Mouse (Mus musculus) midbrain, embryonic 12.5 days (tissue): Measurements from ENCODE around the gene Hoxc10. TPM values are rescaled to one million over a fixed set of nuclear protein-coding genes. Genes with fewer than 3 reads are reported as not detected.

ENCODE experiments used
- ATAC-seq: fragments of 200-750 bp; cut with Nextera tagmentation; 2 replicates; pipeline ENCODE4 v1.8.0; 2017; ENCODE audit warnings: low read depth, moderate TSS enrichment, moderate library complexity; ENCODE audit not compliant: low FRiP score
- H3K27ac ChIP-seq: fragments of 300-500 bp; sonication (generic); replicated peaks from 2 replicates; pipeline ENCODE4 v1.5.1; 2016; ENCODE audit warnings: mild to moderate bottlenecking
- H3K27me3 ChIP-seq: fragments of 300-500 bp; sonication (generic); 2 replicates; pipeline ENCODE4 v1.6.1; 2016; ENCODE audit warnings: mild to moderate bottlenecking
- H3K36me3 ChIP-seq: fragments of 300-500 bp; sonication (generic); 2 replicates; pipeline ENCODE4 v1.6.1; 2016
- H3K4me1 ChIP-seq: fragments of 300-500 bp; sonication (generic); 2 replicates; pipeline ENCODE4 v1.6.1; 2016
- H3K4me2 ChIP-seq: fragments of 300-500 bp; sonication (generic); replicated peaks from 2 replicates; pipeline ENCODE4 v1.6.1; 2016; ENCODE audit warnings: mild to moderate bottlenecking, moderate library complexity
- H3K4me3 ChIP-seq: fragments of 300-500 bp; sonication (generic); 2 replicates; pipeline ENCODE4 v1.5.1; 2016; ENCODE audit warnings: mild to moderate bottlenecking
- H3K9ac ChIP-seq: fragments of 300-500 bp; sonication (generic); replicated peaks from 2 replicates; pipeline ENCODE4 v1.6.1; 2016; ENCODE audit warnings: mild to moderate bottlenecking, moderate library complexity
- H3K9me3 ChIP-seq: fragments of 300-500 bp; sonication (generic); 2 replicates; pipeline ENCODE4 v1.6.1; 2016; ENCODE audit warnings: mild to moderate bottlenecking
- WGBS: fragments of 180-500 bp; shearing (Covaris S2); methylation state at CpG from one replicate; pipeline ENCODE4 v1.1.7; 2016; 5-methylcytosine and 5-hydroxymethylcytosine counted together
- polyA plus RNA-seq: library from polyadenylated mRNA; unstranded; fragments of >200 nt; fragmentation: Nextera tagmentation; extraction: Ambion mirVana; gene quantifications from 2 replicates; pipeline ENCODE4 v1.2.1, GENCODE M21; 2016

Gene Hoxc10
- polyA plus RNA-seq: not detected in 2 replicates

GRCm38 (mm10) chr15:102966776-102967311, at the start of gene Hoxc10:
Gene Hoxc10, plus strand, starts transcription at chr15:102966796.
- peaks cover 95% of the 10 kb centered on the region for H3K27me3 ChIP-seq
- H3K9me3 ChIP-seq: no peaks in the 10 kb centered on the region
- no peak; the same call in 1 of the 2 replicates for ATAC-seq
- peak within 1 kb of the TSS; percentile 35 for H3K4me2 ChIP-seq
- H3K36me3 ChIP-seq: no peaks in the 10 kb centered on the region
- H3K27ac ChIP-seq: no peak within 1 kb of the TSS
- H3K4me1 ChIP-seq: 0 out of 2 replicates have a peak, but pooled peaks cover 6% of the 10 kb centered on the region
- peak within 1 kb of the TSS; percentile 10; the same call in 1 of the 2 replicates for H3K4me3 ChIP-seq
- 2% methylated on average over 27 of the region's 27 CpGs for whole genome bisulfite sequencing
- no peak within 1 kb of the TSS for H3K9ac ChIP-seq

- under 1% methylated on average over 20 of the region's 20 CpGs for WGBS
- H3K4me2 ChIP-seq: no peak overlapping the region
Measured at GRCm38 (mm10) chr15:102917972-102918572, 48.5 kb upstream of the Hoxc10 start.

GRCm38 (mm10) chr15:102918611-102919265, 47.9 kb upstream of the Hoxc10 start:
- ATAC-seq: no peak
- Histone ChIP-seq H3K9ac (no peak overlapping the region), H3K27me3 (peaks cover 94% of the 10 kb centered on the region), H3K4me1 (peaks cover 13% of the 10 kb centered on the region), H3K36me3 (no peaks in the 10 kb centered on the region), H3K9me3 (no peaks in the 10 kb centered on the region), H3K27ac (no peak overlapping the region), H3K4me3 (no peak overlapping the region), H3K4me2 (no peak overlapping the region)
- 3% methylated on average over 7 of the region's 7 CpGs for WGBS

More at GRCm38 (mm10) chr15:102917972-102918572, 48.5 kb upstream of the Hoxc10 start:
- Histone ChIP-seq H3K9ac (no peak overlapping the region), H3K4me1 (peaks cover 13% of the 10 kb centered on the region), H3K27ac (no peak overlapping the region), H3K9me3 (no peaks in the 10 kb centered on the region), H3K36me3 (no peaks in the 10 kb centered on the region), H3K27me3 (peaks cover 92% of the 10 kb centered on the region), H3K4me3 (no peak overlapping the region)
- ATAC-seq: no peak

- H3K4me3 ChIP-seq: no peak overlapping the region
- H3K27me3 ChIP-seq: peaks cover 97% of the 10 kb centered on the region
- H3K4me1 ChIP-seq: peaks cover 13% of the 10 kb centered on the region
- no peak for ATAC-seq
- H3K4me2 ChIP-seq: no peak overlapping the region
- 3% methylated on average over 12 of the region's 12 CpGs for WGBS
- H3K9me3 ChIP-seq: no peaks in the 10 kb centered on the region
- no peak overlapping the region for H3K9ac ChIP-seq
- H3K36me3 ChIP-seq: no peaks in the 10 kb centered on the region
- no peak overlapping the region for H3K27ac ChIP-seq
Measured at GRCm38 (mm10) chr15:102919336-102920180, 47.0 kb upstream of the Hoxc10 start.

- no peaks in the 10 kb centered on the region for H3K9me3 ChIP-seq
- H3K27ac ChIP-seq: no peak overlapping the region
- ATAC-seq: peak; percentile 91
- H3K36me3 ChIP-seq: no peaks in the 10 kb centered on the region
- H3K27me3 ChIP-seq: peaks cover 99% of the 10 kb centered on the region
- peak overlapping the region; percentile 45 for H3K4me2 ChIP-seq
- H3K4me3 ChIP-seq: peak overlapping the region; percentile 32
- 2% methylated on average over 20 of the region's 20 CpGs for WGBS
- no peak overlapping the region for H3K9ac ChIP-seq
- H3K4me1 ChIP-seq: peaks cover 13% of the 10 kb centered on the region
Measured at GRCm38 (mm10) chr15:102920619-102921018, 46.0 kb upstream of the Hoxc10 start.

- H3K27me3 ChIP-seq: peaks cover 99% of the 10 kb centered on the region
- peak within 1 kb of the TSS; percentile 45 for H3K4me2 ChIP-seq
- H3K4me3 ChIP-seq: peak within 1 kb of the TSS; percentile 32
- H3K9me3 ChIP-seq: no peaks in the 10 kb centered on the region
- no peak within 1 kb of the TSS for H3K27ac ChIP-seq
- WGBS: under 1% methylated on average over 73 of the region's 88 CpGs
- no peak within 1 kb of the TSS for H3K9ac ChIP-seq
- no peaks in the 10 kb centered on the region for H3K36me3 ChIP-seq
- peaks cover 13% of the 10 kb centered on the region for H3K4me1 ChIP-seq
- ATAC-seq: peak; percentile 63
Measured at GRCm38 (mm10) chr15:102921053-102922011, 45.3 kb upstream of the Hoxc10 start, which contains the start of gene Hoxc13. Gene Hoxc13, plus strand, starts transcription at chr15:102921103.

- ATAC-seq: no peak
- 0% methylated on average over 17 of the region's 24 CpGs for WGBS
- Histone ChIP-seq H3K27ac (no peak overlapping the region), H3K27me3 (peaks cover 99% of the 10 kb centered on the region), H3K9ac (no peak overlapping the region), H3K9me3 (no peaks in the 10 kb centered on the region), H3K36me3 (no peaks in the 10 kb centered on the region), H3K4me1 (peaks cover 13% of the 10 kb centered on the region), H3K4me2 (no peak overlapping the region), H3K4me3 (peak overlapping the region; percentile 32; the same call in 1 of the 2 replicates)
Measured at GRCm38 (mm10) chr15:102922012-102922362, 44.6 kb upstream of the Hoxc10 start.

- Histone ChIP-seq H3K36me3 (no peaks in the 10 kb centered on the region), H3K4me1 (peaks cover 13% of the 10 kb centered on the region), H3K4me2 (no peak overlapping the region), H3K4me3 (no peak overlapping the region), H3K27ac (no peak overlapping the region), H3K9ac (no peak overlapping the region), H3K9me3 (no peaks in the 10 kb centered on the region), H3K27me3 (peaks cover 99% of the 10 kb centered on the region)
- WGBS: 13% methylated on average over 6 of the region's 6 CpGs
- no peak for ATAC-seq
Measured at GRCm38 (mm10) chr15:102922636-102923500, 43.7 kb upstream of the Hoxc10 start.

- Histone ChIP-seq H3K4me1 (no peaks in the 10 kb centered on the region), H3K9me3 (no peaks in the 10 kb centered on the region), H3K9ac (no peak overlapping the region), H3K27me3 (peaks cover 99% of the 10 kb centered on the region), H3K4me3 (no peak overlapping the region), H3K4me2 (no peak overlapping the region), H3K27ac (no peak overlapping the region), H3K36me3 (no peaks in the 10 kb centered on the region)
- no peak for ATAC-seq
- WGBS: under 1% methylated on average over 40 of the region's 40 CpGs
Measured at GRCm38 (mm10) chr15:102927032-102927645, 39.5 kb upstream of the Hoxc10 start.

GRCm38 (mm10) chr15:102931706-102932358, 34.8 kb upstream of the Hoxc10 start:
- peaks cover 100% of the 10 kb centered on the region for H3K27me3 ChIP-seq
- no peaks in the 10 kb centered on the region for H3K9me3 ChIP-seq
- H3K4me1 ChIP-seq: no peaks in the 10 kb centered on the region
- H3K36me3 ChIP-seq: no peaks in the 10 kb centered on the region
- no peak overlapping the region for H3K9ac ChIP-seq
- no peak overlapping the region for H3K27ac ChIP-seq
- 2% methylated on average over 23 of the region's 23 CpGs for WGBS
- no peak for ATAC-seq
- H3K4me3 ChIP-seq: no peak overlapping the region
- H3K4me2 ChIP-seq: no peak overlapping the region
